Mouse (Mus musculus) embryo, embryonic 10.5 days (tissue): ENCODE measurements at regions not wholly inside any gene's neighbourhood (a gene's known extent, or its start where the extent isn't known, plus 50 kb on each side); places are given as distances from the start of the nearest gene placed in this dataset.

ENCODE experiments used
- DNase-seq: peaks from one replicate; pipeline ENCODE4 v3.0.0-alpha.2; 2015; ENCODE audit warnings: low spot score

DNA sequence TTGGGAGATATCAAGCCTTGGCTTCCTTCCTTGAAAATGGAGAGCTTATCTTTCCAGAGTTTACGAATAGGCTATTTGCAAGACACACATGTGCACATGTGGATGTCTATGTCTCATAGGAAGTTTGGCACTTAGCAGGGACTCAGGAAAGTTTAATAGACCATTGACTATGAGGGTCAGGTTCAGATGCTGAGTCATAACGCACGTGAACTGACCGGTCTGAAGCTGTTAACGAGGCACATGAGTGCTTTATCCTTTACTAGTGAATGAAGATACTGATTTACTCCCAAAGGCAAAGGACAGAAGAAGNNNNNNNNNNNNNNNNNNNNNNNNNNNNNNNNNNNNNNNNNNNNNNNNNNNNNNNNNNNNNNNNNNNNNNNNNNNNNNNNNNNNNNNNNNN, 1442.8 kb downstream of the Gsdmc2 start:
- DNase-seq: no peak

DNA sequence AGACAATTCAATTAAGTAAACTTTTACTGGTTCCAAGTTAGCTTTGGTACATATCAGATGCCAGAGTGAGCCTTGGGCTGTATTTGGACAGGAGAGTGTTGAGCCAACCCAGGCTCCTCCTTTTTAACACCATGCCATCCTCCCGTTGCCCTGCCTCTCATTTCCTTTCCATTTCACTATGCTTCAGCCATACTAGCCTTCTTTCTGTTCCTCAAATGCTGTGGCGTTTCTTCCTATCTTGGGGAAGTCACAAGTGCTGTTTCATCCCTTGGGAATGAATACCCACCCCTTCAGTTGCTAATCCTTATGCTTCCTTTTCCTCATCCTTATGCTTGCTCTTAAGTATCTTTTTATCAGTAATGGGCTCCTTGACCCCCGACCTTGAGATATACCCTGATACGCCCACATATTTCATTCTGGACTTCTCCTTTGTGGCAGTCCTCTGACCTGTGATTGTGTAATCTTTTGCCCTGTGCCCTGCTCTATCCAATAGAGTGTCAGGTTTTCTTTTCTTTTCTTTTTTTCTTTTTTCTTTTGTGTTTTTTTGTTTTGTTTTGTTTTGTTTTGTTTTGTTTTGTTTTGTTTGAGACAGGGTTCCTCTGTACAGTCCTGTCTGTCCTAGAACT, 1443.9 kb downstream of the Gsdmc2 start:
- no peak for DNase-seq

DNA sequence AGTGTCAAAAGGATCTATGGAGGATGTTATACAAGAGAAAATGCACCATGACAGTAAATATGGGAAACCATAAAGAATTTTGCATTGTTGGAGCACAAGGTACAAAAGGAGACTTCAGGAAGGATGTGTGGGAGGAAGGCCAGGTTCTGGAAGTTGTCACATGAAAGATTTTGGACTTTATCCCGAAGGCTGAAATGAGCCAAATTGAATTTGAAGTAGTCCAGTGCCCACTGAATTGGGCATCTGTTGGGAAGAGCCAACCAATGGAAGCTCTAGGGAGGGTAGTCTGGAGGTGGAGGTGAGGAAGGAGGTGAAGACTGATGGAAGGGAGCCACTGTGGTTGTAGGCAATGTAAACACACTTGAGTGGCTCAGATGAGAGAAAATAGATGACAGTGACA, 1445.6 kb downstream of the Gsdmc2 start:
- DNase-seq: no peak

DNA sequence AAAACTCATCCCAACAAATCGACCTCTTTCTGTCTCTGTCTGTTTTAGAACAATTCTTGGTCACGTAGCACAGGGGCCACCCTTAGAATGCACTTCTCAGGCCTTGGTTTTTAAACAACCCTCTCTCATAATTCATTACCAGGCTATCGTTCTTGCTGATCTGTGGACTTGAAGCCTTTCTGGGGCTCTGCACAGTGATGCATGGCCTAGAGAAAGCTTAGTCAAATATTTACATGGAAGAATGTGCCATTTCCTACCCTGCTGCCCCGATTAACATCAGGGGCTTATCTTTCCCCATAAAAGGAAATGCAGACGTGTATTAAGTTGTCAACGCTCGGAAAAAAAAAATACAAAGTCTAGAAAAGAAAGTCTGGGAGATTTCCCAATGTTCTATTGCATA, 1448.0 kb downstream of the Gsdmc2 start:
- DNase-seq: no peak

DNA sequence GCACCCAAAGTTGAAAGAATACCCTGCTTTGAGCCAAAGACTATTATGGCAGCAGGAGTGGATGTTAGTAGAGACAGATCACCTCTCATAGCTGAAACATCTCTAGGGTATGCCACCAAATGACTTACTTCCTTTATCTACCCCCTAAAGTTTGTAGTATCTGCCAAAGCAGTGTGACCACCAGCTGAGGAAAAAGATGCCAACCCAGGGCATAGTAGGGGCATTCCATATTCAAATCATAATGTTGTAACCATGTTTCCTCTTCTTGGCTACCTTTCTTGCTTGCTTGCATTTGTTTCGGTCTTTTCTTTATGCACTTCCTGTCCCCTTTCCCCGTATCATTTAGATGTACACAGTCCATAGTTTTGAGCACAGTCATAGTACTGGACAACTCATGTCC, 1449.6 kb downstream of the Gsdmc2 start:
- no peak for DNase-seq

DNA sequence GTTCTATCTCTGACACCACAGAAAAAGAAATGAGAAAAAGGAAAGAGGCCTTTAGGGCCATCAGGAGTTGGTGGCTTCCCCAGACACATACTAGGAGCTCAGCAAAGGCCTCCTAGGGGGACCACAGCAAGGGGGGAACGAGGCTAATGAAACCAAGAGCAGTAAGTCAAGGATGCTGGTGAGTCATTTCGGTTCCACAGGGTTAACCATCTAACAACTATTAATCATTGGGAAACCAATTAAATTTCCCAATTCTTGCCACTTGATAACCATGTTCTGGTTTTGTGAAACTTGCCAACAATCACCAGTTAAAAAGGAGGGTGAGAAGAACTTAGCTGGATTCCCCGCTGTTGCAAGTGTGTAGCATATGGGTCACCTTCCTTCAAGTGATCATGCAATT, 1451.6 kb downstream of the Gsdmc2 start:
- DNase-seq: no peak

DNA sequence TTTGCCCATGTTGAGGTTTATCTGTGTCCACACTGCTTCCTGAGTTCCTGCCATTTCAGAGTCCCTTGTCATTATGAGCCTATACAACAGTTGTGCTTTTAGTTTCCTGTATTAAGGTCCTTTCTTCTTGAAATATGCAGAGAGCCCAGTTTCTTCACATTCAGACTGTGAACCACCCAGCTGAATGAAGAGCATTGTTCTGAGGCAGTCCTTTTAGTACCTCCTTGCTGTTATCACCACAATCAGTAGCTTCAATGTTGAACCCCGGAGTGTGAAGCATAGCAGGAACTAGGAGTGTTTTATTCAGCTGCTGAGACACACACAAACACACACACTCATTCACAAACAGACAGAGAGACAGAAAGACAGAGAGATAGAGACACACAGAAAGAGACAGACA, 1452.1 kb downstream of the Gsdmc2 start:
- DNase-seq: no peak

DNA sequence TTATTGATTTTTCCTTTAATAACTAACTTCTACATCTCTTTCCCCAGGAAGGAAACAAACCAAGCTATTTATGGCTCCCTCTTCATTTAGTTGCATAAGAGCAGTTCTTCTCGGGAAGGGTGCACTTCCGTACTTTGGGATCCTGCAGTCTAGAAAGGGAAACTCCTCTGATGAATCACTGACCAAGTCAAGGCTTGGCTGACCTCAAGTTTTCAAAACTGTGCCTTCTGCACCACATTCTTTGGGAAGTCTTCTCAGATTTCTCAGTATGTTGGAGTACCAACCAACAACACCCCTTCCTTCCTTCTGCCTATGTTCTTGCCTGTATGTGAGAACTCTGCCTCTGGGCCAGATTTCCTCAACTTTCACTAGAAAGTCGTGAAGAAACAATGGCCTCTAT, 1452.6 kb downstream of the Gsdmc2 start:
- DNase-seq: no peak

DNA sequence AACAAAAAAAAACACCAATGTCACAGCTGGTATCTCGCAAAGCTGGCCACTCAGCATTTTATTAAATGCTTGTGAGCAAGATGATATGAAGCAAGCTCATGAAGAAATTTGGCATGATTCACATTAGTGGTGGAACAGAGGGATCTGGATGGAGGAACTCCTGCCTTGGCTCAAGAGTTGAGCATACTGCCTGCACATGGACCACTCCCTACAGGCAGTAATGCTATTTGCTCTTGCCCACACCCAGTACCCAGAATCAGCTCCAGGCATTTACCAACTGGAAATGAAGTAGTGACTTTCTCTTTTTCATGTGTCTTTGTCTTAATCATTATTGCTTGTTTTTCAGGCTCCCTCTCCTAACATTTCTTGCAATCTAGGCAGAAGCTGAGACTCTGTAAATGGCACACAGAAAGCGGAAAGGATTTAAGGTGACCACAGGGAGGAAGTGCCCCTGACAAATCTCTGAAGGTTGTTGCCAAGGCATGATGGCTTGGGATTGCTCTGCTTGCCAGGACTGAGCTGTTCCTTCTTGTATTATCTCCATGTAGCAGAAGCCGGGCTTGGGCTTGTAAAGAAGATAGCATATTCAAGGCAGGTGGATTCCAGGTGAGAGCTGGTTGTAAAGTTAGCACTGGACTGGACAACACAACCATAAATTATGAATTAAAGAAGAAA, 1455.4 kb downstream of the Gsdmc2 start:
- no peak for DNase-seq

DNA sequence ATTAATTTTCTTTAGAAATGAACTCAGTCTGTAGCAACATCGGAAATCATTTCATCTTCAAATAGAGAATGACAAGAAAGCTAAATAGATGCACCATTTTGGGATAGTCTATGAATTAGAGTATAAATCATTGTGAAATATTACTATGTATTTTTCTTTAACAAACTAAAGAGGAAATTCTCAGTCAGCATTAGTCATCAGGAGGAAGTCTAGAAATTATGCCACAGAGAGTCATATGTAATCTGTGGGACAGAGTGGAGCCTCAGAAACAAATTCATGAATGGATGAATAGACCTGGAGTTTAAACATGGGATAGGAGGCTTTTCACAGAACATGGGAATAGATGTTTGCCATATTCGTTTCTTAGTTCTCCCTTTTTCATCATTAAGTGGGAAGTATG, 1459.4 kb upstream of the A1bg start:
- no peak for DNase-seq

DNA sequence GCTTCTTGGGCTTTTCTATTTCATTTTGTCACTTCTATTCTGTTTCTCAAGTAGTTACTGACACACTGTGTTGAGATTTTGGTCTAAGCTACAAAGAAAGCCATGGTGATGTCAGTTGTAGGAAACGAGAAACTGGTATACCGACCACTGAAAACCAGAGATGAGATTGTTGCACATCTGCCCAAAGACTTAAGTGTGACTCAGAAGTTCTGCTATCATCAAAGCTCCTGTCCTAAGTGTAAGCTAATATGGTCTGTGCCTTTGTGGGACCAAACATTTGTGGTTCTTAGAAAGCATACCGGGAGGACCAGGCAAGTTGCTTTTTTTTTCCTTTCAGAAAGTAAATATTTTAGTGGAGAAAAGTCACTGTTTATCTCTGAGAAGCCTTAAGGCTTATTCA, 1451.8 kb upstream of the A1bg start:
- no peak for DNase-seq

DNA sequence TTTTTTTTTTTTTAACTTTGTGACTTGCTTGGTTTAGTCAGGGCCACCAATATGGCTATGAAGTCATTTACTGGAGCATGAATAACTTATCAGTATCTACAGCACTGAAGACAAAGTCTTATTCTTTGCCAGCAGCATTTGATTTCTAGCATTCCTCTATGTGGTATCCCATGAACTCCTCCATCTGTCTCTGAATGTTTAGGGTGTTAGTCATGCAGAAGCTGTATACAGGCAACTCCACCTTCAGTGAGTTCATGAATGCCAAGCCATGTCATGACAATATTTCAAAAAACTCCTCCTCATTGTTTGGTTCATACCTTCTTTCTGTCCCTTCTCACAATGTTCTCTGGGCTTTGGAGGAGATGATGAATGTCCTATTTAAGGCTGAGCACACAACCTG, 1438.4 kb upstream of the A1bg start:
- DNase-seq: no peak

DNA sequence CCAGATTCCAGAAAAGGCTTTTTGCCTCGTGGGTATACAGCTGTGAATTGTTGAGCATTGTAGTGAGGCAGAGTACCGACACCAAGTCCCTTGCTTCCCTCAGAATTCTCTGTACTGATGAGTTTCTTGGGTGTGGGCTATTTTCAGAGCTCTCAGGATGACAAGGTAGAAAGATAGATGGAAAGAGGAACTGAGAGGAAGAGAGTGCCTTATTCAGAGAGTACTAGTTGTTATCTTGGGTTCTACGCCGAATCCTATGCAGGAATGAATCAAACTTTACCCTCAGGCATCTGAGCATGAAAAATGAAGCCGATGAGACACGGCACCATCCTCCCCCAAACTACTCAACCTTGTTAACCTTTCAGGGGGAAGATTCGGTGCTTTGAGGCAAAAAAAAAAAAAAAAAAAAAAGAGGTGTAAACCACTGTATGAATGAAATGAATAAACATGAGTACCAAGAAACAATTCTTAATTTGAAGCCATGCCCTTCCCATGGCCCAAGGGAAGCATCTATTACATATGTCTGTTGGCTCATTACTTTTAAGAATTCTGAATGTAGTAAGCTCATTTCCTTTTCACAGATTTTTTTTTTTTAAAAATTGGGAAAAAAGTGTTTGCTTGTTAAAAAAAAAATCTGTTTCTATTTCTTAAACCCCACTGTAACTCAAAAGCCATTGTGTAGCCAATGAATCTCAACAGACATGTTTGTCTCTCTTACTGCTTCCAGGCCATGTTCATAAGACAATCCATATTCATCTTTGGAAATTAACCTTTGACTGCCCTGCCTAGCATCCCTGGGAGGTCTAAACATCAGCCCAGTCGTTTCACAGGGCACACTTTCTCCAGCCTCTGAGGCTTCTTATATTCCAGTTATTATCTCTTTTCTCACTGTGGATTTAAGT, 1435.8 kb upstream of the A1bg start:
- no peak for DNase-seq

DNA sequence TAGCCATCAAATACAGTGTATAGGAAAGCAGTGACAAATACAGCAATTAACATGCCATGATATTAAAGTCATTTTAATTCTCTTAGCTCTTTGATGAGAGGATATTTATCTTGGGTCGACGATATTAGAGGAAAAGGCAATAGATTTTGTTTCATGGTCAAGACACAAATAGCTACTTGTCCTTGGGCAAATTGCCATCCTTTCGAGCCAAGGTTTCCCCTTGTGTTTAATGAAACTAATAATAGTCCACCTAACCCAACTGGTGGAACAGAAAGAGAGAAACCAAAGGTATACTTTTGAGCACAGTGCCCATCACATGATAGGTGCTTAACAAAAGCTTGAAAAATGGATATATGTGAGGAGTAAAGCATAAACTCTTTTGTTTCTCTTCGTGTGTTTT, 1431.0 kb upstream of the A1bg start:
- DNase-seq: no peak

DNA sequence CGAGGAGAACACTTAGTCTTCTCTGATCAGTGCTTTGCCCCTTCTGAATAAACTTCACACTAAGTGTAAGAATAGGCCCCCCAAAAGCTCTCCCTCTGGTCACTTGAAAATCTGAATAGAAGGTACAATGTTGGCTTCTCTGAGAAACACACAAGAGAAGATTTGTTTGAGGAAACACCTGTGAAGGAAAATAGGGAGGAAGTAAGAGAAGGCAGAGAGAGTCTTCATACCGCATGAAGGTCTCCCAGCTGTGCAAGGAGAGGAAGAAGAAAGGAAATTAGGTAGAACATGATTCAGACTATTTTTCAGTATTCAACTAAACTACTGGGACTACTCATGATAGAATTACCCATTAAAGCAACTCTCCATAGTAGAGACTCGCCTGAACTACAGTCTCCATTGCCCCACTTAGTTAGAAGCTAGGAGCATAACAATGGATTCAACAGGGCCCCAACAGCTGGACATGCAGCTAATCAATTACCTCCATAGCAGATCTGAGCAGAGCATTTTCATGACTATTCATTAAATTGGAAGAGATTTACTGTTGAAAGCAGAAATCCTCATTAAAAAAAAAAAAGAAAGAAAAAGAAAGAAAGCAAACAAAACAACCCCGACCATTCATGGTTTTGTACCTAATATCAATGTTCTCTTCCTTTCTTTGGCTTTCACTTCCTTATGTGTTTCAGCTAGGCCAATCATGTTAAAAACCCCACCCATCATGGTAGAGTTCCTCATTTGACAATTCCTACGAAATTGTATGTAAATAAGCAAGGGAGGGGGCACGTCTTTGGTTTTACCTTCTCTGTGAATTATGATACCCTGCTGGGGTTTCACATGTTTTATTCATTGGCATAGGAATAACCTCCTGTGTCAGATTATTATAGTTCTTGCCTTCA, 1428.3 kb upstream of the A1bg start:
- no peak for DNase-seq

DNA sequence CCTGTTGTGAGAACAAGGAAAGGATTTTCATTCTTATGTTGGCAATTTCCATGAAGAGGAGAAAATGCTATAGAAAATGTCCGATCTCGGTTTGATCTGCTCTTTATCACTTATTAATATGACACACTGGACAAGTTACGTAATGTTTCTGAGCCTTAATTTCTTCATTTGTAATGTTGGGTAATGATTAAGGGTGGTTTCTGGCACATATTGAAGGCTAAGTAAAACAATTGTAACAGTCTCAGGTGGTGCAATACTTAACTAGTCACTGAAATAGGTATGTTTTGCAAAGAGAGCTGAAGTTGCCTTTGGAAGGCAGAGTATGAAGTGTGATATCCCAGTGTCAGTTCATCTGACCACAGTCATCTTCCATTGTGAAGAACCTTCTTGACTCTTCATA, 1427.2 kb upstream of the A1bg start:
- DNase-seq: no peak

DNA sequence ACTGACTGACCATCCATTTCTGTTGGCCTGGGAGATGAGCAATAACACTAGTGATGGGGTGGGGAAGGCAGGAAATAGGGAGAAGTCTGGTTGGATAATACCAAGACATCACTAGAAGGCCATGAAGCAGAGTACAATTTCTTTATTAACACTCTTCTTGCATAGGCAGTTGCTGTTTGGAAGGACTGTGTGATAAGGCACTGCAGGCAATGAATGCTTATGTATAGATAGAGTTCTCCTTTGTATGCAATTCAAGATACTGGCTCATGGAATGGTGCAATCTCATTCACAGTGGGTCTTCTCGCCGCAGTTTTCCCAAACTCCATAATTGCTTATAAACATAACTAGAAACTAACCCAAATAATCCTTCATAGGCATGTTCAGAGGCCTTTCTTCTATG, 1426.1 kb upstream of the A1bg start:
- DNase-seq: no peak

DNA sequence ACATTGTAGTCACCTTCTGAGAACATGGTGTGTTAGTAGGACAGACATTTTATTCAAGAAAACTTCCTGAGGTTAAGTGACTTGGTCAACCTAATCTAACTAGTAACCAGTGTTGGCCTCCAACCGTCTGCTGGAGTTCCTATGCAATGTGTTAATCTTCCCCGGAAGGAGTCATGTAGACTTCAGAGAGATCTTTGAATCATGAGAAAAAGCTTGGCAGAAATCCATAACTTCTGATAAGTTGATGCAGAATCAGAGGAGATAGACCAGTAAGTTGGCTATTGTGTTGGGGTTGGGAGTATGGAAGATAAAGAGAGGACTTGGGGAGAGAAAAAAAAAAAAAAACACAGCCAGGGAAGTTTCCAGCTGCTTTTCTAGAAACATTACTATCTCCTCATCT, 1424.9 kb upstream of the A1bg start:
- DNase-seq: no peak

DNA sequence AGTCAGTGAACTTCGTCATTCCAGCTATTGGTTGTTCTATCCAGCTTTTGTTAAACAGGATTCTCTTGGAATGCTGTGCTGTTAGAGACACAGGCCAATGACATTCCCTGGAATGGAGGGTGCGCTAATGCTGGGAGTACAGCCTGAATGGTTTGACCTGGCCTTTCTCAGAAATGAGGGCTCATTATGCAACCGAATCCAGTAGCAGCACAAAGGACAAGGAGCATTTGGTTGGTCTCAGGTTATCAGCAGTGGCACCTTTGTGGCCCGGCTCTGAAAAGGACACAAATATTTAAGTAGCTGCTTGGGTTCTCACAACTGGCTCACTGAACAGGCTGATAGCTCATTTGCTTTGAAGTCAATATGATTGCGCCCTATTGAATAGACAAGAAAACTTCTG, 1423.1 kb upstream of the A1bg start:
- DNase-seq: no peak

DNA sequence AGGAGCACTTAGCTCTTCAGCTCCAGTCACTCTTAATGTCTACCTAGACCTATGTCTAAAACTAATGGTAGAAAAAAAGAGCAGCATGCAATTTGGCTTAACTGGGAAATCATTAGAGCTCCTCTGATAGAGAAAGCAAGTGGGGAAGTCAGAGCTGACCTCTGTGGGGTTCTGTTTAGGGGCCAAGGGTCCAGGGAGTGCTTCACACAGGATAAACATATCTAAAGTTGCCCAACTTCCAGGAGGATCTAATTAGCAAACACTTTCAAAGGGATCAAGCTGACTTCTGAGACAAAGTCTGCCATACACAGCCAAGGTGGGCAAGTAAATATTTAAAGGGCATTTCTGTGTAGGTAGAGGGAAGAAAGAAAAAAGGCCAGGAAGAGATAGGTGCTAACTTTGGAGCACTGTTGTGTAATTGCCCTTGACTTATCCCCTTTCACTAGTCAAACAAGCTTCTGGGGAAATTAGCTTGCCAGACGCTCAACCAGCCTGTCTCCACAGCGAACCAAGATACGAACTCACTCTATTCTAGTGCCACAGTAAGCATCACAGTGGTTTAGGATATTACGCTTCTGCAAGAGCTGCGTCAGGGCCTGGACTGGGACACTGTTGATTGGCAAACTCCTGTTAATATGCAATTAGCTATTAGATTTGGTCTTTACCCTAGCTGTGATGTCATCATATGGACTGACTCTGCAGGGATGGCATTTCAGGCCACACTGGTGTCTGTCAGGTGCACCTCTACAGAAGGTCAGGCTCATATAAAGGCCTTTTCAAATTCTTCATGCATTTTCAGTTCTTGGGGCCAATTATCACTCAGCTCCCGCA, 1413.9 kb upstream of the A1bg start:
- no peak for DNase-seq

DNA sequence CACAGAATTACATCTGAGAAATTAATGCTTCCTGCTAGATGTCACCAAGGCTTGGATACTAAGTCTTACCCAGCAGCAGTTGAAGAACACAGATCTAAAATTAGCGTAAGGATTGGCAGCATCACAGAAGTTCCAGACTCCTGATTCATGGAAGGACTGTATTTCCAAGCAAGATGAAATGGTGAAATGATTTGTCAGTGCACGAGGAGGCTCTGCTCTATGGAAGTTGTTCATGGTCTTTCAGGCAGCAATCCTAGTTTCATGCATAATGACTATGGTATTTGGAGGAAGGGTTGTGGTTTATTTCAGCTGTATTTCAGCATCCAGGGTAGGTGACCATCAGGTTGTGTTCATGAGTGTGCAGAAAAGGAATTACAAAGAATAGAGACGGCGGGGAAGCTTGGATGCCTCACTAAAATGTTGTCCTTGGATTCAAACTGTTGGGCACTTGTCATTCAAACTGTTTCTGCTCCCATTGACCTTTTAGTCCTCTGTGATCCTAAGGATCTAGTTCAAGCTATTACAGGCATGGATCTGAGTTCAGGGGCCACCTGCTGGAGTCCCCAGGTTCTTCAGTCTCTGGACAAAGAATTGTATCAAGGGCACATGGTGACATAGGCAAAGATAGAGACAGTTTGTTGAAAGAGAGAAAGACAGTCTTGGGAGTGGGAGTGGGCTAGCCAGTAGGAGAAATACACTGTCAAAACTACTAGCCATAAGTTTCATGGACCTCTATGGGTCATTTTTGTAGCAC, 1411.6 kb upstream of the A1bg start:
- no peak for DNase-seq
